ENCODE assay signal across 22 mouse cellular contexts in genomic region chr7:129303356-129303755, GRCm38 (mm10). TPM values are rescaled to one million over a fixed set of nuclear protein-coding genes. Genes with fewer than 3 reads are reported as not detected.
"Had no signal": no experiment of that assay in that cellular context is flagged by ENCODE, and none has a peak within 500 bp of the region (broad histone marks: within the 10 kb centered on the region; RNA-seq: fewer than 3 reads in every experiment).

No protein-coding gene starts in this region.

- H3K36me3 ChIP-seq: lung, embryonic 15.5 days; midbrain, embryonic 13.5 days; midbrain, embryonic 15.5 days; neural tube, embryonic 13.5 days; stomach, embryonic 15.5 days had no signal

- H3K9me3 ChIP-seq: lung, embryonic 15.5 days; midbrain, embryonic 13.5 days; midbrain, embryonic 15.5 days; neural tube, embryonic 13.5 days; stomach, embryonic 15.5 days had no signal

- H3K4me2 ChIP-seq: lung, embryonic 15.5 days; midbrain, embryonic 11.5 days; midbrain, embryonic 13.5 days; midbrain, embryonic 15.5 days; neural tube, embryonic 13.5 days; stomach, embryonic 15.5 days had no signal

- H3K4me3 ChIP-seq: lung, embryonic 15.5 days; midbrain, embryonic 13.5 days; midbrain, embryonic 15.5 days; neural tube, embryonic 13.5 days; stomach, embryonic 15.5 days had no signal

- H3K9ac ChIP-seq: liver, postnatal 0 days; lung, embryonic 15.5 days; midbrain, embryonic 13.5 days; midbrain, embryonic 15.5 days; neural tube, embryonic 13.5 days; stomach, embryonic 15.5 days had no signal

- DNase-seq: liver, postnatal 0 days; lung, adult 2 months; lung, postnatal 14 days; lung, postnatal 36 days; right cerebral cortex, postnatal 14 days; thymus, adult 2 months; thymus, postnatal 25 days; thymus, postnatal 4 days had no signal

- H3K27ac ChIP-seq: lung, embryonic 15.5 days; macrophage; midbrain, embryonic 13.5 days; midbrain, embryonic 15.5 days; neural tube, embryonic 13.5 days; stomach, embryonic 15.5 days; stomach, postnatal 0 days had no signal

- ATAC-seq: liver, postnatal 0 days; lung, postnatal 0 days; midbrain, embryonic 13.5 days; midbrain, embryonic 15.5 days had no signal

- H3K27me3 ChIP-seq: lung, embryonic 15.5 days; midbrain, embryonic 13.5 days; midbrain, embryonic 15.5 days; neural tube, embryonic 13.5 days; stomach, embryonic 15.5 days had no signal

RNA-seq across cellular contexts. Expression of gene Plpp4, which starts 46.5 kb away (rescaled TPM):
- total RNA-seq: megakaryocyte, adult 5-6 weeks; megakaryocyte-erythroid progenitor cell, adult 5-6 weeks; monocyte, adult 5-6 weeks; neutrophil, adult 5-6 weeks had no signal
- polyA plus RNA-seq: liver, postnatal 0 days; lung, adult 2 months; macrophage; spleen, adult 2 months had no signal
